Mouse (Mus musculus): ENCODE measurements around the gene Dpp6. TPM values are rescaled to one million over a fixed set of nuclear protein-coding genes. Genes with fewer than 3 reads are reported as not detected.

Gene Dpp6
- polyA plus RNA-seq, 1 experiment from 2014 or later = 3.1 TPM

- H3K27me3 ChIP-seq (ENCODE audit: control insufficient read depth, insufficient read depth, low read length) = no peaks in the 10 kb centered on the region
- H3K9me3 ChIP-seq (ENCODE audit: control insufficient read depth, low read depth, low read length) = no peaks in the 10 kb centered on the region
- no peak overlapping the region for H3K4me3 ChIP-seq (ENCODE audit: low read depth, low read length)
- H3K36me3 ChIP-seq (ENCODE audit: control insufficient read depth, insufficient read depth, low read length) = no peaks in the 10 kb centered on the region
- H3K4me2 ChIP-seq (replicated peaks; ENCODE audit: low read depth, low read length) = no peak overlapping the region
- H3K4me1 ChIP-seq (ENCODE audit: control insufficient read depth, insufficient read depth, low read length) = no peaks in the 10 kb centered on the region
- WGBS = 68% methylated on average over 4 of the region's 4 CpGs
- no peak overlapping the region for H3K9ac ChIP-seq (replicated peaks; ENCODE audit: low read depth, low read length)
- H3K27ac ChIP-seq (ENCODE audit: low read length) = no peak overlapping the region
- no peak for ATAC-seq (ENCODE audit: insufficient number of reproducible peaks, insufficient read depth, low FRiP score, low read depth)
Observed at GRCm38 (mm10) chr5:27271336-27271735, 454.3 kb downstream of the Dpp6 start.

GRCm38 (mm10) chr5:27274781-27275395, 457.9 kb downstream of the Dpp6 start:
- ATAC-seq (ENCODE audit: insufficient number of reproducible peaks, insufficient read depth, low FRiP score, low read depth) = no peak
- Histone ChIP-seq H3K4me3 (ENCODE audit: low read depth, low read length) (no peak overlapping the region), H3K27me3 (ENCODE audit: control insufficient read depth, insufficient read depth, low read length) (no peaks in the 10 kb centered on the region), H3K36me3 (ENCODE audit: control insufficient read depth, insufficient read depth, low read length) (no peaks in the 10 kb centered on the region), H3K4me2 (replicated peaks; ENCODE audit: low read depth, low read length) (no peak overlapping the region), H3K9ac (replicated peaks; ENCODE audit: low read depth, low read length) (no peak overlapping the region), H3K27ac (ENCODE audit: low read length) (no peak overlapping the region), H3K9me3 (ENCODE audit: control insufficient read depth, low read depth, low read length) (no peaks in the 10 kb centered on the region), H3K4me1 (ENCODE audit: control insufficient read depth, insufficient read depth, low read length) (no peaks in the 10 kb centered on the region)
- WGBS = 56% methylated on average over 8 of the region's 8 CpGs

DNA sequence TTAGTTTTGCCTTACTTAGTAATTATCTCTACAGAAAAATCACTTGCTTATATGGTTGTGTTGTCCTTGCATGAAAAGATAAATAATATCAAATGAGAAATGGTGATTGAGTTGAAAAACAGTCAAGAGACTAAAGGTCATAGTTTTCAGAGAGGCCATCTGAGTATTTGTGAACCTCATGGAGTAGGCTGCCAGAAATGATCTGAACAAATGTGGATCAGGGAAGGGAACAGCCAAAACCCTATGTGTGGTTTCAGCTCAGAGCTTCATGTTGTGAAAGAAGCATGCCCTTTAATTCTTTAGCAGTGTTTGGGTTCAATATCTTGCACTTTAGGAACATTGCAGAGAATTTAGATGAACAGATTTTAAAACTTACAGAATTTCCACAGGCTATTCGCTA, 458.9 kb downstream of the Dpp6 start:
- no peak overlapping the region for H3K4me3 ChIP-seq (ENCODE audit: low read depth, low read length)
- H3K27me3 ChIP-seq (ENCODE audit: control insufficient read depth, insufficient read depth, low read length) = no peaks in the 10 kb centered on the region
- H3K27ac ChIP-seq (ENCODE audit: low read length) = no peak overlapping the region

GRCm38 (mm10) chr5:27278120-27278645, 461.2 kb downstream of the Dpp6 start:
- Histone ChIP-seq H3K4me2 (replicated peaks; ENCODE audit: low read depth, low read length) (no peak overlapping the region), H3K9me3 (ENCODE audit: control insufficient read depth, low read depth, low read length) (no peaks in the 10 kb centered on the region), H3K4me3 (ENCODE audit: low read depth, low read length) (no peak overlapping the region), H3K4me1 (ENCODE audit: control insufficient read depth, insufficient read depth, low read length) (no peaks in the 10 kb centered on the region), H3K27me3 (ENCODE audit: control insufficient read depth, insufficient read depth, low read length) (no peaks in the 10 kb centered on the region), H3K27ac (ENCODE audit: low read length) (no peak overlapping the region), H3K9ac (replicated peaks; ENCODE audit: low read depth, low read length) (no peak overlapping the region), H3K36me3 (ENCODE audit: control insufficient read depth, insufficient read depth, low read length) (no peaks in the 10 kb centered on the region)
- no peak for ATAC-seq (ENCODE audit: insufficient number of reproducible peaks, insufficient read depth, low FRiP score, low read depth)
- 57% methylated on average over 10 of the region's 10 CpGs for WGBS

More for the DNA sequence above, 458.9 kb downstream of the Dpp6 start:
- ATAC-seq (ENCODE audit: insufficient number of reproducible peaks, insufficient read depth, low FRiP score, low read depth) = no peak
- Histone ChIP-seq H3K4me1 (ENCODE audit: control insufficient read depth, insufficient read depth, low read length) (no peaks in the 10 kb centered on the region), H3K9ac (replicated peaks; ENCODE audit: low read depth, low read length) (no peak overlapping the region), H3K4me2 (replicated peaks; ENCODE audit: low read depth, low read length) (no peak overlapping the region), H3K9me3 (ENCODE audit: control insufficient read depth, low read depth, low read length) (no peaks in the 10 kb centered on the region), H3K36me3 (ENCODE audit: control insufficient read depth, insufficient read depth, low read length) (no peaks in the 10 kb centered on the region)
- 79% methylated on average over 1 of the region's 1 CpGs for WGBS

GRCm38 (mm10) chr5:27286876-27287275, 469.9 kb downstream of the Dpp6 start:
- no peak overlapping the region for H3K4me3 ChIP-seq (ENCODE audit: low read depth, low read length)
- H3K4me1 ChIP-seq (ENCODE audit: control insufficient read depth, insufficient read depth, low read length) = no peaks in the 10 kb centered on the region
- no peaks in the 10 kb centered on the region for H3K9me3 ChIP-seq (ENCODE audit: control insufficient read depth, low read depth, low read length)
- no peak overlapping the region for H3K27ac ChIP-seq (ENCODE audit: low read length)
- no peak for ATAC-seq (ENCODE audit: insufficient number of reproducible peaks, insufficient read depth, low FRiP score, low read depth)
- WGBS = 72% methylated on average over 4 of the region's 4 CpGs
- H3K4me2 ChIP-seq (replicated peaks; ENCODE audit: low read depth, low read length) = no peak overlapping the region
- H3K9ac ChIP-seq (replicated peaks; ENCODE audit: low read depth, low read length) = no peak overlapping the region
- no peaks in the 10 kb centered on the region for H3K27me3 ChIP-seq (ENCODE audit: control insufficient read depth, insufficient read depth, low read length)
- H3K36me3 ChIP-seq (ENCODE audit: control insufficient read depth, insufficient read depth, low read length) = no peaks in the 10 kb centered on the region

DNA sequence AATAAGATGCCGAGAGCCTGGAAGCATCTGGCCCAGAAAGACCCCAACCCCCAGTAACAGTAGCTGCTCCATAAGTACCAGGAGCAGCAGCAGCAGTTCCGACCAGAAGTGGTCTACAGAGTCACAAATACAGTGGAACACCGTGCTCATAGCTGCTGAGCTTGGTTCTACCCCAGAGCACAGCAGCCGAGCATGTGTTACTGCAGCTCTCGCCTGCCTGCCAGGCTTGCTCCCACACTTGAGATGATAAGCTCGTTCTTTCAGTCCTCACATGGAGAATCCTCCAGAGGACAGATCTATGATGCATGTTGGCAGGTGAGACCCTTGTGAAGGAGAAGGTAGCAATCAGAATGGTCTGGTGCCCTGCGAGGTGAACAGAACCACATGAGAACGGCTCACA, 474.4 kb downstream of the Dpp6 start:
- Histone ChIP-seq H3K4me3 (ENCODE audit: low read depth, low read length) (no peak overlapping the region), H3K27ac (ENCODE audit: low read length) (no peak overlapping the region), H3K9ac (replicated peaks; ENCODE audit: low read depth, low read length) (no peak overlapping the region), H3K9me3 (ENCODE audit: control insufficient read depth, low read depth, low read length) (no peaks in the 10 kb centered on the region), H3K27me3 (ENCODE audit: control insufficient read depth, insufficient read depth, low read length) (no peaks in the 10 kb centered on the region), H3K4me1 (ENCODE audit: control insufficient read depth, insufficient read depth, low read length) (no peaks in the 10 kb centered on the region), H3K4me2 (replicated peaks; ENCODE audit: low read depth, low read length) (no peak overlapping the region), H3K36me3 (ENCODE audit: control insufficient read depth, insufficient read depth, low read length) (no peaks in the 10 kb centered on the region)
- WGBS = 86% methylated on average over 8 of the region's 8 CpGs
- no peak for ATAC-seq (ENCODE audit: insufficient number of reproducible peaks, insufficient read depth, low FRiP score, low read depth)

DNA sequence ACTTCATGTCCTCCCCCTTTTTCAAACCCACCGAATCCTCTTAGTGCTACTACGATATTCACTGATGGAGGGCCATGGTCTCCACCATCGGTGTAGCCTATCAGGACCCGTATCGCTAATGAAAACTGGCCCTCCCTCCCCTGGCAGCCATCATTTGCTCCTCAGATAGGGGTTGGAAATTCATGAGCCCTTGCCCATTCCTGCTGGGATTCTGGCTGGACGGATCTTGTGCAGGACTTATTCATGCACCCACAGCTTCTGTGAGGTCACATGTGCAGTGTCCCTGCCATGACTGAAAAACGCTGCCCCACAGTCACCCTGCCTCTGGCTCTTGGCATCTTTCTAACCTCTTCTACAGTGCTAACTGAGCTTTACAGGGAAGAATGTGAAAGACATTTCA, 475.2 kb downstream of the Dpp6 start:
- 89% methylated on average over 7 of the region's 7 CpGs for WGBS

GRCm38 (mm10) chr5:27304115-27304514, 487.1 kb downstream of the Dpp6 start:
- H3K4me1 ChIP-seq (ENCODE audit: control insufficient read depth, insufficient read depth, low read length) = no peaks in the 10 kb centered on the region

More for the DNA sequence above, 475.2 kb downstream of the Dpp6 start:
- Histone ChIP-seq H3K4me1 (ENCODE audit: control insufficient read depth, insufficient read depth, low read length) (no peaks in the 10 kb centered on the region), H3K9ac (replicated peaks; ENCODE audit: low read depth, low read length) (no peak overlapping the region), H3K9me3 (ENCODE audit: control insufficient read depth, low read depth, low read length) (no peaks in the 10 kb centered on the region), H3K4me3 (ENCODE audit: low read depth, low read length) (no peak overlapping the region), H3K27me3 (ENCODE audit: control insufficient read depth, insufficient read depth, low read length) (no peaks in the 10 kb centered on the region), H3K4me2 (replicated peaks; ENCODE audit: low read depth, low read length) (no peak overlapping the region), H3K36me3 (ENCODE audit: control insufficient read depth, insufficient read depth, low read length) (no peaks in the 10 kb centered on the region), H3K27ac (ENCODE audit: low read length) (no peak overlapping the region)
- ATAC-seq (ENCODE audit: insufficient number of reproducible peaks, insufficient read depth, low FRiP score, low read depth) = no peak

More at GRCm38 (mm10) chr5:27304115-27304514, 487.1 kb downstream of the Dpp6 start:
- no peaks in the 10 kb centered on the region for H3K27me3 ChIP-seq (ENCODE audit: control insufficient read depth, insufficient read depth, low read length)
- no peaks in the 10 kb centered on the region for H3K9me3 ChIP-seq (ENCODE audit: control insufficient read depth, low read depth, low read length)
- H3K36me3 ChIP-seq (ENCODE audit: control insufficient read depth, insufficient read depth, low read length) = no peaks in the 10 kb centered on the region
- no peak overlapping the region for H3K4me2 ChIP-seq (replicated peaks; ENCODE audit: low read depth, low read length)
- WGBS = 60% methylated on average over 2 of the region's 2 CpGs
- no peak overlapping the region for H3K9ac ChIP-seq (replicated peaks; ENCODE audit: low read depth, low read length)
- no peak overlapping the region for H3K4me3 ChIP-seq (ENCODE audit: low read depth, low read length)
- ATAC-seq (ENCODE audit: insufficient number of reproducible peaks, insufficient read depth, low FRiP score, low read depth) = no peak
- H3K27ac ChIP-seq (ENCODE audit: low read length) = no peak overlapping the region

Data from stomach, embryonic 14.5 days (tissue).